Mouse (Mus musculus) granulocyte monocyte progenitor cell, adult 5-6 weeks (primary cell): ENCODE data around the gene Hdac1. TPM values are rescaled to one million over a fixed set of nuclear protein-coding genes. Genes with fewer than 3 reads are reported as not detected.
"Not testable (repeated sequence)": the region's sequence is repeated elsewhere in the genome, so short reads cannot be mapped to it uniquely, and the experiment has no call there.

ENCODE experiments used
- ATAC-seq: replicated peaks from 2 replicates; pipeline ENCODE4 v1.8.0; 2016; ENCODE audit warnings: mild to moderate bottlenecking, moderate TSS enrichment, inconsistent platforms; ENCODE audit not compliant: poor library complexity, severe bottlenecking
- total RNA-seq, 2 experiments: library from RNA; stranded (forward) in 1 of 2; stranded (reverse) in 1 of 2; fragments of 200-712, 200-1000 nt in 1 of 2; fragments of >200 nt in 1 of 2; fragmentation: Nextera tagmentation in 1 of 2; gene quantifications; 2 replicates each; pipeline ENCODE4 v1.2.3; 2014 to 2017

Hdac1 gene
- total RNA-seq, 2 experiments from 2014 or later: 74.9 to 109 TPM

DNA sequence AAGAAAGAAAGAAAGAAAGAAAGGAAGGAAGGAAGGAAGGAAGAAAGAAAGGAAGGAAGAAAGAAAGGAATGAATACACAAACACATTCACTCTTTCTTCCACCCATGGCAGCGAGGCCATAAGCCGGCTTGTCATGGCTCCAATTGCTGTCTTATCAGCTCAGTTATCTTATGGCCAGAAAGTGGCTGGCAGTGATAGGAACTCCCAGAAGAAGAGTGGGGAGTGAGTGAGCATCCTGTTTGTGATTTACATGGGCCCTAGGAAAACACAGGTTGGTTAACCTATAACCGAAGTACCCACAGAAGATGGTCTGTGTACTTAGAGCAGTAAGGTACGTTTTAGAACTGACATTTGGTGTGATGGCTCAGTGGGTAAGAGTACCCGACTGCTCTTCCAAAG is 18.7 kb upstream of the Hdac1 start:
- no peak for ATAC-seq

- ATAC-seq: no peak
Observed at GRCm38 (mm10) chr4:129558321-129558955, 15.9 kb upstream of the Hdac1 start.

DNA sequence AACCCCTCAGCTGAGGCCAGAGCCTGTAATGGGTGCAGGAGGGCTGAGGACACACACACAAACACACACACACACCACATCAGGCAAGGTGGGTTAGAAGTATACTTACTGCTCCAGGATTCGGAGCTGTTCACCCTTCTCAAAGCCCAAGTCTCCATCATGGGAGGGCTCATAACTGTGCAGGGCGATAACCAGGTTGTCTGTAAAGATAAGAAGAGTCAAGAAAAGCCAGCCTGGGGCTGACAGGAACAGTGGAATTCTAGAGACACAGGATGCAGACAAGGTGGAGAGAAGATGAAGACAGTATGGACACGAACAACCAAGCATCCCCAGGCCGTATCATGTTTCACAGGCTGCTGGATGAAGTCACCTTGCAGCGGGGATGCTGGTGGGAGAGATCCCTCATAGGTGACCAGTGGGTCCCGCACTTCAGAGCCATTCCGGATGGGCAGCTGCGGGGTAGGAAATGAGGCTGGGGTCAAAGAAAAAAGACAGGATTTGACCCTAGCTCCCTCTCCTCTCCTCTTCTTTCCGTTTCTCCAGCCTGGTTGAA is 14.8 kb upstream of the Hdac1 start:
- no peak for ATAC-seq

DNA sequence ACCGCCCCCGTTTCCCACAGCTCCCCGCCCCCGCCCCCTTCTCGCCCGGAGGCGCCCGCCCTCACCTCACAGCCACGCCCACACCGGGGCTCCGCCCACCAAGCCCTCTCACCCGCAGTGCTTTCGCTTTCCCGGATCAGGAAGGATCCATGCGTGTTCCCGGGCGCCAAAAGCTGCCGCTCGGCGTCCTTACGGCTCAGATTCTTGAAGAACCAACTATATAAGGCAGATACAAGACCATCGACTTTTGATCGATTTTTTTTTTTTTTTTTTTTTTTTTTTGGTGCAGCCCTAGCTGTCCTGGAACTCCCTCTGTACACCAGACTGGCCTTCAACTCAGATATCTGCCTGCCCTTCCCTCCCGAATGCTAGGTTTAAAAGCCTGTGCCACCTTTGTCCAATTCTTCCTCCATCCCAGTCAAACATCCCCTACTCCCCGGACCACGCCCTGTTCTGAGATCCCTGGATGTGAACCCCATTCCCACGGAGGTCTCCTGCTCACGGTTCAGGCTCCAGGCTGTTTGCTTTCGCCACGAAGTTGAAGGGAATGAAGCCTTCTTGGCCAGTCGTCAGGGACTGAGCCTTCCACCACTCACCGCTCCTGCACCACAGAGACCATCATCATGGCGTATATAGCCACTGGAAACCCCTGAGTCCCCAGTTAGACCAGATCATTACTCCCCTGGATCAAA is 14.2 kb upstream of the Hdac1 start:
- peak; percentile 90 for ATAC-seq

DNA sequence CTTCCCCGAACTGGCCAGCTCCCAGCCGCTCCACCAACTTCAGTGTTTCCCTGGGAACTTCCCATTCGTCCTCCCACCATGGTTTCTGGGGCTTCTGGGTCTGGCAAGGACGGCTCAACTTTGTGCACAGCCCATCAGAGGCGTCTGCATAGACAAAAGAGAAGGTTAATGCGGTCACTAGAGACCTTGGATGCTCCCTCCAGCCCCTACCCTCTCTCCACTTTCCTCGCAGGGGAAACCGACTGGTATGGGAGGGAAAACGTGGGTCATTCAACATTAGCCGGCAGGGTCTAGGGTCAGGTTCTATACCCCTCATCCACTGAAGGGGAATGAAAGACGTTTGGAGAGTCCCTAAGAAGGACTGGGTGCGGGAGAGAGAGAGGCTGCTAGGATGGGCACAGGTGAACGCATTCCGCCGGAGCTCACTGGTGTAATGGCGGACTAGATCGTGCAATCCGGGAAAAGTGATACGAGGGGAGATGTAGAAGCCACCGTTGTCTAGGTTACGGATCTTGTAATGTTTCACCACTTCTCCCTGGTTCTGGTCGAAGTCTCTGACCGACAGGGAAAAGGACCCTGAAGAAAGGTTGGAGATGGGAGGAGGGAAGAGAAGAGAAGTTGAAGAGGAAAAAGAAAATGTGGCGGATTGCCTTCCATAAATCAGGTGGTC is 13.5 kb upstream of the Hdac1 start:
- ATAC-seq: peak; percentile 36

DNA sequence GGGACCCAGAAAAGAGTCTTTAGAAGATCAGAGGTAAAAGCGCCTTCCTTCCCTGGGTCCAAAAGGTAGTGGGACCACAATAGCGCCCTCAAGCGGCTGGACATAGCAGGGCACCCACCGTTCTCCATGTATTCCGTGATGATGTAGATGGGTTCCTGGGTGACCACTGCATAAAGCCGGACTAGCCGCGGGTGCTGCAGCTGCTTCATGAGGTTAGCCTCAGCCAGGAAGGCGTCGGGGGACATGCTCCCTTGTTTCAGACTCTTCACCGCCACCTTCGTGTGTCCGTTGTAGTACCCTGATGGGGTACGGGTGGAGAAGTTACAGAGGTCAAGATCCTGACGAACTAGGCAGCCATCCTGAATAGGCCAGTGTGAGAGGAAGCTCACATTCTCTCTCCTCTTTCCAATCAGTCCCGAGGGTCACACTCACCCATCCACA is 12.9 kb upstream of the Hdac1 start:
- ATAC-seq: peak; percentile 56

DNA sequence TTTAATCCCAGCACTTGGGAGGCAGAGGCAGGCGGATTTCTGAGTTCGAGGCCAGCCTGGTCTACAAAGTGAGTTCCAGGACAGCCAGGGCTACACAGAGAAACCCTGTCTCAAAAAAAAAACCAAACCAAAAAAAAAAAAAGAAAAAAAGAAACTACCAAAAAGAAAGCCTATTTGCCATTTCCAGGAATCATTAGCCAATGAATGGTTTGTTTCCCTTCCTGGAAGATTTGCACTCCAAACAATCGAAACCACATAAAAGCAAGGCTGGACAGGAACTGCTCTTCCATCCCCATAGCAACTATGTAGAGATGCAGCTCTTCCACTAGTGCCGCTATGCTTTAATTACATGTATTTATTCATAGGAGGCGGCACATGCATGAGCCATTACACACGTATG is 12.0 kb upstream of the Hdac1 start:
- ATAC-seq: not testable (repeated sequence)

DNA sequence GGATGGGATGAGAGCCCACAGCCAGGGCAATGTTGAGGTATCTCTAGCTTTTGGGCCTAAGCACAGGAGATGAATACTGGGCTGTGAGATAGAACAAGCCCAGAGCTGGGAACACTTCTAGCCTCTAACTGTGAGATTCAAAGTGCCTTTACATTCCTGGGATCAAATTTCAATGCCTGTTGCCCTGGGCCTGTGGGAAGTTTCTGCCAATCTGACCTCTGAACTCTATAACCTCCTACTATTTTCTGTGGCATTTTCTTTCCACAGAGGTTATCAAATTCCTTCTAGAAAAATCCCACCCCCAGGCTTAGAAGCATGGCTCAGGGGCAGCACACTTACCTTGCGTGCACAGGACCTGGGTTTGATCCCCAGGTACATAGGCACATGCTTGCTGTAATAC is 7.8 kb upstream of the Hdac1 start:
- ATAC-seq: no peak

GRCm38 (mm10) chr4:129549306-129549705 is 6.8 kb upstream of the Hdac1 start:
- peak; percentile 42; the same call in 1 of the 2 replicates for ATAC-seq

- ATAC-seq: not testable (repeated sequence)
Observed at GRCm38 (mm10) chr4:129547631-129548030, 5.1 kb upstream of the Hdac1 start.

DNA sequence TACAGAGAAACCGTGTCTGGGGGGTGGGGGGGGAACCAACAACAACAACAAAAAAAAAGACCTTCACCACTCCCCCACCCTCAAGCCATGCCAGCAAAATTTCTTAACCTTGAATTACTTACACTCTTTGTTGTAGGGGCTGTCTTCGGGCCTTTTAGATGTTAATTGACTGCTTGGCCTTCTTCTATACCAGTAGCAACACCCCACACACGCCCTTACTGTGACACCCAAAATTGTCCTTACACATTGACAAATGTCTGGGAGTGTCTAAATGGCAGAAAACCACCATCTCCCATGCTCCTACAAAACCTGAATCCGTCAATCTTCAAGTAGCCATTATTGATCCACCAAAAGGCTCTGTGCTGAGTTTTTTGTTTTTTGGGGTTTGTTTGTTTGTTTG is 1.6 kb upstream of the Hdac1 start:
- no peak for ATAC-seq

DNA sequence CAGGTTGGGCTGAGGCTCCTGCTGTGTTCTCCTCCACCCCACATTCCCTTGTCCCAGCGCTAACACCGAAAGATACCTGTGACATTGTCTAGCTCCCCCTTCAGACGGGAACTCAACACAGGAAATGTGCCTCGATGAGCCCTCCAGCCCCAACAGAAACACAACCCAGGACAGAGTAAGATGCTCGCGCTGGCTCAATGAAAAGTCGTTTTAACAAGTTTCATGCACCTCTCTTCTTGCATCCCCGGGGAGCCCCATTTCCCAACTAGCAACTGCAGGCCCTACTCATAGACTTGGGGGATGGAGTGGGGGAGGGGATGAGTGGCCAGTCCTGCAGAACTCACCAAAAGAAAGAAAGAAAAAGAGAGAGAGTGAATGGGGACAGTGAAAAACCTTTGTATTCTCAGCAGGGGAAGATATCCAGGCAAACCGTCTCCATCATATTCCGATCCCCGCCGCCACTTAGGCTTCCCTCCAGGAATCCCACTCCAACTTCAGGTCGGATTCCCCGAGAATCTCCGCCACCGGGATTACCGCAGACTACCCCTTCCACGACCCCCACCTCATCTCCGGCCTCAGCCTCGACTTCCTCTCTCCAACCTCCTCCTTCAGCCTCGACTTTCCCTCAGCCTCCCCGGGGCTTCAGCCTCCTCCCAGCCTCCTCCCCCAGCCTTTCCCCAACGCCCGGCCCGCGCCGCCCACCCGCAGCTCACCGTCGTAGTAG is 483 bp downstream of the Hdac1 start:
- ATAC-seq: no peak

DNA sequence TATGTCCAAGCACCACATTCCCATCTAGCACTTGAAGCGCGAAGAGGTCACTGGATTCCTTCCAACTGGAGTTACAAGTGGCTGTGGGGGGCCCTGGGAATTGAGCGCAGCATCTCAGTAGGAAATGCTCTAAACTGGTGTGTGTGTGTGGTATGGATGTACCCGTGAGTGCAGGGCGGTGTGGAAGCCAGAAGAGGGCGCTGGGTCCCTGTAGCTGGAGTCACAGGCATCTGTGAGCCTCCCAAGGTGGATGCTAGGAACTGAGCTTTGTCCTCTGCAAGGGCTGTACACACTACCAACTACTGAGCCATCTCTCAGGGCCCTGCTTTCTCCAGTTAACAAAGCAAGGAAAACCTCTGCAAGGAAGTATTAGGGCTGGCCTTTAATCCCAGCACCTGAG is 2.5 kb downstream of the Hdac1 start:
- ATAC-seq: 0 out of 2 replicates have a peak, but pooled peaks have one; percentile 21

DNA sequence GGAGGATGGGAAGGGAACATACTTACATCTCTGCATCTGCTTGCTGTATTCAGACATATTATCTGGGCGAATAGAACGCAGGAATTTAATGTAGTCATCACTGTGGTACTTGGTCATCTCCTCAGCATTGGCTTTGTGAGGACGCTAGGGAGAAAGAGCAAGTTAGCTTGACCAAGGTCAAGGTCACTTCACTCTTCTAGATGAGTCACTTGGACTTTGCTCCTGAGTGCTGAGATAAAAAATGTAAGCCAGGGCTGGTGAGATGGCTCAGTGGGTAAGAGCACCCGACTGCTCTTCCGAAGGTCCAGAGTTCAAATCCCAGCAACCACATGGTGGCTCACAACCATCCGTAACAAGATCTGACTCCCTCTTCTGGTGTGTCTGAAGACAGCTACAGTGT is 13.6 kb downstream of the Hdac1 start:
- ATAC-seq: not testable (repeated sequence)

DNA sequence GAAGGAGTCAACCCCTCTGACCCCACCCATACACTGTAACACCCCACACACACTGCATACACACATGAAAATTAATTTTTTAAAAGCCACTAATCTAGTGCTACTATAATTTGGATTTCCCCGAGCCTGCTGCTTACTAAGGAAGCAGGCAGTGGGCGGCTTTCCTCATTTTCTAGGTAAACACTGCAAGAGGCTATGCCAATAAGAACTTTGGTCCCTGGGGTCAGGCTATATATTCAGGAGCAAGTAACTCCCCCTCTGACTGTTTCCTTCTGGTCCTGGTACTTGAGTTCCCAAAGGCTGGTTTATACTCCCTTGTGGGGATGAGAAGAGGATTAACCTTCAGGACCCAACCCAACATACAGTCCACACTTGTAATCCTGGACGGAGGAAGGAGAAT is 16.6 kb downstream of the Hdac1 start:
- ATAC-seq: no peak

DNA sequence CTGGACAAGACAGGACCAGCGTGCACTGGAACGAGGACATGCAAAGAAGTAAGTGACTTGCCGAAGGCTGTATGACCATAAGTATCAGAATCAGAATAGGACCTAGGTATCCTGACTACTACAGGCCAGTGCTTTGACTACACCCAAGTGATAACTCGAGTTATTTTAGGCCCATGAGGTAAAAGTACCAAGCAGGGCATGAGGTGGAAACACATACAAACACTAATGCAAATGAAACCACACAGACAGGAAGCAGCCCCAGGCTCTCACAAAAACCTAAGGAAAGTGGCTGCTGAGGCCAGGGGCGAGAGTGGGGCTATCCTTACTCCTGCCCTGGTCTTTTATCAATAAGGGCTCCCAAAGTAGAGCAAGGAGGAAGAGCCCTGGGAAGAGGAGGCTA is 17.2 kb downstream of the Hdac1 start:
- no peak for ATAC-seq

GRCm38 (mm10) chr4:129518519-129518918 is 24.0 kb downstream of the Hdac1 start:
- ATAC-seq: no peak

DNA sequence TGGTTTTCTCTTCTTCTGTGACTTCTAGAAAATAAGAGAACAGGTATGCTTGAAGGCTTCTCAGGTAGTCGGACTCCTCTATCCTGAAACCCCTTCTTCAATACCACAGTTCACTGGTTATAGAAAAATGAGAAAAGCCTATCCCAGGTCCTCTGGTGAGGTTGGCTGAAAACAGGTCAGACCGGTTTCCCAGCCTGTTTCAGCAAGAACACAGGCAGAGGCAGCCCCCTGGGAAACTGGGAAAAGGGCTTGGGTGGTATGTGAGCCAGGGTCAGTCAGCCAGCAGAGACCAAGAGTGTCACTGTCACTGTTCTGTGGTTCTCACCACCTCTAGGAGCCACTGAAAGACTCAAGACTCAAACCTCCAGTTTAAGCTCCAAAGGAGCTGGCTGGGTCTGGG is 25.6 kb downstream of the Hdac1 start:
- no peak for ATAC-seq

DNA sequence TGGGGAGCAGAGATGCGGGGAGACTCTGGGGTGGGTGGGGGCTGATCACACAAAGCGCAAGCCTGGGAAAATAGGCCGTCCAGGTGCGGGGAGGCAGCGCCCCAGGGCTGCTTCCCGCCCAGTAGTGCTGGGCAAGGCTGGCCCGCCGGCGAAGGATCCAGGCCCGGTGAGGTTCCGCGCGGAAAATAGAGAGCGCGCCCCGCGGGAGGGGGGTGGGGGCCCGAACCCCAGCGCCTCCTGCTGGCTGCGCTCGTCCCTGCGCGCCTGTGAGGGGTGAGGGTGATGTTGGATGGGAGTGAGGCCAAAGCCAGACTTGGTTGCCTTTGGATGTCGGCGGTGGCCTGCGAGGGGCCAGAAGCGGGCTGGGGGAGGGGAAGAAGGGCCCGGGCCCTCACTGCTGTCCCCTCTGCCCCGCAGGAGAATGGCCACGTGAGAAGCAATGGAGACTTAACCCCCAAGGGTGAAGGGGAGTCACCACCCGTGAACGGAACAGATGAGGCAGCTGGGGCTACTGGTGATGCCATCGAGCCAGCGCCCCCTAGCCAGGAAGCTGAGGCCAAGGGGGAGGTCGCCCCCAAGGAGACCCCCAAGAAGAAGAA is 28.1 kb downstream of the Hdac1 start:
- ATAC-seq: peak; percentile 41

DNA sequence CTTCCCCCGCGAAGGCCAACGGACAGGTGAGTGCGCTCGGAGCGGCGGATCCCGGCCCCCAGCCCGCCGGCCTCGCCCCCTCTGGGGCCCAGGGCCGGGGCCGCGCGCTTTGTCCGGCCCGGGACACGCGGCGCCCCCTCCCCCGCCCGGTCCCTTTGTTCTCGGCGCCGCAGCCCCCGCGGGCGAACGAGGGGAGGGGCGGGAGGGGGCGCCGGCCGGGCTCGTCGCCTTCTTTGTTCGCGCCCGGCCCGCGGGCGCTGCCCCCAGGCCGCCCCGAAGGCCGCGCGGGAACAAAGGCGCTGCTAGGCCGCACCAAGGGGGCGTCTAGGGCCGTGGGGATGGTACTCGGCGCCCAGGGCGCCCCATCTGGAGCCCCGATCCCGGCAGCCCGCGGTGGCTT is 28.6 kb downstream of the Hdac1 start:
- no peak for ATAC-seq
